Mouse (Mus musculus): ENCODE results near the gene Frrs1. TPM values are rescaled to one million over a fixed set of nuclear protein-coding genes. Genes with fewer than 3 reads are reported as not detected.

Frrs1 gene
- polyA plus RNA-seq, 3 experiments from 2014 or later, result 11.5 to 44.9 (median 39.7) TPM

- ATAC-seq, result no peak
Observed at GRCm38 (mm10) chr3:116914931-116915330, 55.7 kb downstream of the Frrs1 start.

- ATAC-seq, result no peak
Observed at GRCm38 (mm10) chr3:116917016-116917415, 57.8 kb downstream of the Frrs1 start.

DNA sequence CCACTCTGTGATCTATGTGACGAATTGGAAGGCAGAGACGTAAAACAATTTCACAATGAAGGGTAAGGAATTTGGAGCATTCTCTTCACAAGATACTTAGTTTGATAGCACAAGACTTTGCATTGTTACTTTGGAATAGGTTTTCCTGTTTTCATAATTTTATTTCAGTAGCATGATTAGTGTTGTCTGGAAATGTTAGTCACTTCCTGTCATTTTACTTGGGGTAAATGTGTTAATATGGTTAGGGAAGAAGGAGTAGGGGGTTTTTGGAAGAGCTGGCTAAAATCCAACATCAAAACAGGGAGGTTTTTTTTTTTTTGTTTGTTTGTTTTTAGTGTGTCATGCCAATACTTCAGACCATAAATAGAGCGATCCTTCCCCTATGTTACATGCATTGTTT is 62.3 kb downstream of the Frrs1 start:
- ATAC-seq, result no peak

DNA sequence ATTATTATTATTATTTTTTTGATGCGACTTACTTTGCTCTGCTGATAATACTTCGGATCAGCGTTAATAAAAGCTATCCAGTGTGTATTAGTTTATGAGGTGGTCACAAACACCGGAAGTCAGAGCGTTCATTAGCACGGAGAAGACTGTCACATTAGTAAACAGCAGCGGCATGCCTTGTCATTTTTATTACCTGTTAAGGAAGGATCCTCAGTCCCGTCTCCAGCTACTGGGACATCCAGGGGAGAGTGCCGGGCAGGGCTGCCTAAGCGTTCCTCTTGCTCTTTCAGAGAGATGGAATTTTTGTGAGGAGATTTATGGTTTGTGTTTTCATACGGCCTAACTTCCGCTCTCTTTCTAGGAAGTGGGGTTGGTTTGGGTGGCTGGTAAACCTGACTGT is 63.8 kb downstream of the Frrs1 start:
- no peak for ATAC-seq

DNA sequence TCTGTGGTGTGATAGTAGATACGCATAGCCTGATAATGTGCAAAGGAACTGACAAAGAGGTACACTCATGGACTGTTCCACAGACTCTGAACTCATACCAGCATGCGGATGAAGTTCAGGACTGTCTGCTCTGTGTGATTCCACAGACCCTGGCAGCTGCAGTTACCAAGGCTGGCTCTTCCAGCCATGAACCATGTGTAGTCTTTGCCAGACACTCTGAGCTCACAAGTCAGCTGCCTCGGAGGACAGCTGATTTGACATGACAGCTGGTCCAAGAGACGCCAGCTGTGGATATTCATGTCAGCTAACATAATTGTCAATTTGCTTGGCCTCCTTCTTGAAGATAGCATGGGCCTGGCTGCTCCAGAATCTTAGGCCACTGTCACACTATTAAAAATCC is 69.7 kb downstream of the Frrs1 start:
- ATAC-seq, result no peak

DNA sequence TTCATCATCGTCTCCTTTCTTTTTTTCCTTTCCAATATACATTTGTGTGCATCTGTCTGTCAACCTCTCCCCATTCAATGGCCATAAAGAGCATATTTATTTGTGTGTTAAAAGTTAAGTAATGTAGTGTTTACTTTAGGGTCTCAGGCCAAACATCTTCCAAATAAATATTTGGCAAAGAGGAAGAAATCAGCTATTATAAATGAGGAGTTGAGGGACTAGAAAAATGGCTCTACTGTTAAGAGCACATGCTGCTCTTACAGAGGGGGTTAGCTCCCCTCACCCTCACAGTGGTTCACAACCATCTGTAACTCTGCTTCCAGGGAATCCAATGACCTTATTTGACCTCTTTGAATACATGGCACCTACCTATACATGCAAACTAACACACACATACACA is 73.9 kb downstream of the Frrs1 start:
- no peak for ATAC-seq

GRCm38 (mm10) chr3:116936934-116937691 is 77.8 kb downstream of the Frrs1 start:
- no peak for ATAC-seq

DNA sequence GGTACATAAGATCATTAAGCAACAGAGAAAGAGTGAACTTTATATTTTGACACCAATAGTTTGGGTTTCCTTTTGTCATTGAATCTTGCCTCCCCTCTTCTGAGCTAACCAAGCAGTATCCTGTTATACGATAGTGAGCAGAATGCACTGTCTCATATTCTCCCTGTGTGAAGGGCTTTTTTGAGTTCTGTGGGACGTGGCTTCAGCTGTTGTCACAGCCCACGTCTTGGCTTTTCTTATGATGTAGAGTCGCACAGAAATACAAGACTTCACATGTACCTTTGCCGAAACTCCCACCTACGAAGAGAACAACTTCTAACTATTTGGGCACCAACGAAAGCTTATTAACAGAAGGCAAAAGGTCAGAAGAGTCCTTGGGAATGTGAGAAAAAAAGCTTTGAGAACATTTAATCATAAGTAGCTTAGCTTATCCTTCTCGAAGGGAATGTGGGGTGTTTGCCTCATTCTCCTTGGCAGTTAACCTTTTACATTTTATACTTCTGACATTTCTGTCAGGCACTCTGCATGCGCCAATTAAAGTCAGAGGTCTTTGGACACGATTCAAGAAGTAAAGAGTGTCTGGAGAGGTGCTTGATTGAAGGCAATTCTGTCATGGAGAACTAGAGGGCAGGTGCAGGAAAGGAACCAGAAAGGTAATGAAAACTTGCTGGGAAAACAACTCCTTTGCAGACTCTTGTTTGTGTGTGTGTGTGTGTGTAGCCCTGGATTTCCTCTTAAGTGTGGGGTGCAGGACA is 81.7 kb downstream of the Frrs1 start:
- ATAC-seq, result no peak

- ATAC-seq, result no peak
Observed at GRCm38 (mm10) chr3:116941559-116942117, 82.4 kb downstream of the Frrs1 start.

GRCm38 (mm10) chr3:116942751-116943150 is 83.5 kb downstream of the Frrs1 start:
- no peak for ATAC-seq

DNA sequence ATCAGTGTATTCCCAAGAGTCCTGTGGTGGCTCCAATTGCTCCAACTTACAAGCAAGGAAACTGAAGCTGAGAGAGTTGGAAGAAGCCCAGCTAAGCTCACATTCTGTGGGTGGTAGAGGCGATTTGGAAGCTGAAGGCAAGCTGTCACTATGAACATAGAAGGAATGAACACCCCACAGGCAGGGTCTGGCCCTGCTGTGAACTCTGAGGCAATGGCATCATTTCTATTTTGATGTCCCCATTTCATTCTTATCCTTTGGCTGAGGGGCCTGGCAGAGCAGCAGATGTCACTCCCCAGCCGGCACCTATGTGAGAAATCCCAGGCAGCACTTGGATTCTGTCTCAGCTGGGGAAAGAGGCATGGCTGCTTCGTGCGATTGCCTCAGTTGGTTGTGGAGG is 84.2 kb downstream of the Frrs1 start:
- no peak for ATAC-seq

DNA sequence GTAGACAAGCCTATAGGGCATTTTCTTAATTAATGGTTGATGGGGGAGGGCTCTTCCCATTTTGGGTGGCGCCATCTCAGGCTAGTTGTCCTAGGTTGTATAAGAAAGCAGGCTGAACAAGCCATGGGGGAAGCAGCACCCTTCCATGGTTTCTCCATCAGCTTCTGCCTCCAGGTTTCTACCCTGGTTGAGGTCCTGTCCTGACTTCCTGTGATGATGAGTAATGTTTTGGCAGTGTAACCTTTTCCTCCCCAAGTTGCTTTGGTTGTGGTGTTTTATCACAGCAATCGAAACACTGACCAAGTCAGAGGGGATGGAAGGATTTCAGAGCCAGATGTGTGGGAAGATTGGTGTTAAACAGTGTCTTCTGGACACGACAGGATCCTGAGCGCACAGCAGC is 87.2 kb downstream of the Frrs1 start:
- ATAC-seq, result no peak

DNA sequence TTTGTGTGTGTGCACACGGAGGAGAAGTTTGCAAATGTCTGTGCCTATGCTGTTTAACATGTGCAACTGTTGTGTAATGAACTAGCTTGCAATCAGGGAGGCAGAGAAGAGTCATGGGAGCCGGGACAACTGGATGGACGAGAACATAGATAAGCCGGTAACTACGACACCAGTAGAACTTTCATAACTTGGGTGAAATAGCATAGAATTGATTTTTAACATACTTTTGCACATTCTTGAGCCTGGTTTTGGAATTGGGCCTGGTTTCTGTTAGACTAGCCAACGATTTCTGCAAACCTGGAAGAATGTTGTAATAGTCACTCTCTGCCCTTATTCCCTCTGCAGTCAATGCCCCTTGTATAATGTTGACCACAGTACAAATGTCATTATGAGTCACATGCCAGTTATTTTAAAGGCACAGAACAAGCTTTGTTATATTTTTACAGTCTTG is 91.4 kb downstream of the Frrs1 start:
- ATAC-seq, result no peak

DNA sequence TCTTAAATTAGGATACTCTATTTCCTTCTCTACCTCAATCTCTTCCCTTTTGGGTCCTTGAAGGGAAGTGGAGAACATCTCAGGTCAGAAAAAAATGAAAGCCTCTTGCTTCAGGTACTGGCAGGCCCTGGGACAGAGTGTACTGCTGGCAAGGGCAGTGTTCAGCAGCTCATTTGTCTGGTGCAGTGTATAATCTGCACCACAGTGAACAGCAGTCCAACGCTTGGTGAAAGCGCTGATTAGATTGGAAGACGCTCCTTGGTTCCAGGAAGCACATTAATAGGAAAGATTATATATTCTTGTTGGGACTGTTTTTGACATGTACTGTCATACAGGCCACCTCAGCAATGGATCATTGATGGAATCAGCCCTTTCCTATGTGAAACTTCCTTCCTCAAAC is 92.2 kb downstream of the Frrs1 start:
- no peak for ATAC-seq

DNA sequence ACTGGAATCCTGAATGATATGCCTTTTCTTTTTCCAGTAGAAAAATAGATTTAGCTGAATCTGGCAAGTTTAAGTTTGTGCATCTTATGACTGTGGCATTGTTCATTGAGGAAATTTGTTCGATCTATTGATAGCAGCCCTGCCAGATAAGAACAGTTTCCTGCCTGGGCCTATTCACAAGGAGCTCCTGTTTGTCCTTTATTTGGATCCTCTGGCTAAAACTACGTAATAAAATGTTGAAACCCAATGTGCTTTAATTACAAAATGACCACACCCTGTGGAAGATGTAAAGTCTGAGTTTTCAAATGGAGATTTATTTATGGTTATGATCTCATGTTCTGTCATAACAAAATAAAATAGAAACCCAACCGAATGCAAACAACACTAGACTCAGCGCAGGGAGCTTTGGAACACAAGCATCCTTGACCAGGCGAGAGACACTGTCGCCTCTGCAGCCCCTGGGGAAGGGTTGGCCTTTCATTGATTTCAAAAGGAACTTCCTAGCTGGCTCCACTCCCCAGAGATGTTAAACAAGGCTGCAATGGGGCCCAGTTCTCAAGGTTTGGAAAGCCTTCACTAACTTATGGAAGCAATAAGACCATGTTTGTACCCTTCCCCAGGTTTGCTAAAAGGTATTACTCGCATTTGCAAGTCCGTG is 93.1 kb downstream of the Frrs1 start:
- ATAC-seq, result no peak

GRCm38 (mm10) chr3:116953366-116953765 is 94.1 kb downstream of the Frrs1 start:
- ATAC-seq, result no peak

- ATAC-seq, result no peak
Observed at GRCm38 (mm10) chr3:116955061-116955460, 95.8 kb downstream of the Frrs1 start.

Other genes starting within 250 kb of the Frrs1 start
- 10 to 100 TPM; 26.7 to 41.0 (median 33.8) TPM for gene Trmt13, start 244.9 kb upstream of the Frrs1 start, polyA plus RNA-seq (2017; shearing (Covaris generic))
- gene Mfsd14a, start 196.8 kb upstream of the Frrs1 start, polyA plus RNA-seq (2017; shearing (Covaris generic)), result 10 to 100 TPM; 89.9 to 95.2 (median 94.7) TPM
- gene Gm43191, start 178.2 kb upstream of the Frrs1 start, polyA plus RNA-seq (2017; shearing (Covaris generic)), result not detected
- 1 to 10 TPM; 6.4 to 8.8 (median 7.6) TPM for gene Slc35a3, start 146.6 kb upstream of the Frrs1 start, polyA plus RNA-seq (2017; shearing (Covaris generic))
- gene Agl, start 51.3 kb upstream of the Frrs1 start, polyA plus RNA-seq (2017; shearing (Covaris generic)), result 1 to 10 TPM; 1.8 to 3.1 (median 1.8) TPM
- gene 4930455H04Rik, start 108.8 kb downstream of the Frrs1 start, polyA plus RNA-seq (2017; shearing (Covaris generic)), result not detected
- not detected for gene Palmd, start 109.5 kb downstream of the Frrs1 start, polyA plus RNA-seq (2017; shearing (Covaris generic))

All from inflammation-experienced regulatory T-cells, adult 6 months (primary cell).